Mouse (Mus musculus) T-helper 1 cell (primary cell): ENCODE data around the gene Otx1.

Experiments used
- in situ Hi-C: fragments of 300-600 bp; cut with MboI, MseI; formaldehyde crosslinking; loops from one replicate; pipeline ENCODE4 v1.15.1; 2025; ENCODE audit warnings: high pct_unique_total_duplicates

Gene Otx1

DNA sequence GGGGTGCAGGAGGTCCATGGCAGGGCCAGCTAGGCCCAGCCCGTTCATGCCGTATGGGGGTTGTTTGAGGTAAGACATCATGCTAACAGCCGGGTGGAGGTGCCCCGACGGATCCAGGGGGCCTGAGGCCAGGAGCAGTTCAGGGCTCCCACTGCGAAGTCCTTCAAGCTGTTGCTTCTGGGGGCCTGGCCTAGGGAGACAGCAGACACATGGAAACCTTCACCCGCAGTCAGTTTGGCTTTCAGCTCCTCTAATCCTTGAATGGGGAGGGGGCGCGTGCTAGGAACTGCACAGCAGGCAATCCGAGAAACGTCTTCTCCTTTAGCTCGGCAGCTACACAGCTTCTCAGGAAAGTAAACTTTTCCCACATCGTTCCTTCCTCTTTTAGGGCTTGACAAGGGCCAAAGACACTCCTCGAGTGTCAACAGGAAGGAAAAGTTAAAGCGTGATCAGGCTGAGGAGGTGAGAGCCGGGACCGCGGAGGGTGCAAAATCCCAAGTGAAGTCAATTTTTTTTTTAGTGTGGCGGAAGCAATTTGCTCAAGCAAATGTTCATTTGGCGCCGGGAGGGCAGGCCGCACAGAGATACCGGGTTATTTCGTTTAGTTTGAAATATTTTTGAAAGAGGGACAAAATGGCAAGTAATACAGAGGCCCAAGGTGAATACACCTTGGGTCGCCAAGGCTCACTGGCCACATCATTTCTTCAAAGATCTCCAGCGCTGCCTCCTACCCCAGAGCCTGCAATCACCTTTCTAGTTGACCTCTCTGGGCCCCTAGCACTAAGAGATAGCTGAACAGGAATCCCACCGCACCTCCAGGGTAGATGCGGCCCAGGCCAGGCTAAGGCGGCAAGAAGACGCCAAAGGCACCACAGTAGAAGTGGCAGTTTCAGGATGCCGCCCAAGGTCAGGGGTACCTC is 3.0 kb downstream of the Otx1 start:
- in situ Hi-C loops = loop anchor here (5.0 to 25.0 kb wide), 2 partner anchors 853 to 1037 kb away; no protein-coding TSS in a partner anchor

DNA sequence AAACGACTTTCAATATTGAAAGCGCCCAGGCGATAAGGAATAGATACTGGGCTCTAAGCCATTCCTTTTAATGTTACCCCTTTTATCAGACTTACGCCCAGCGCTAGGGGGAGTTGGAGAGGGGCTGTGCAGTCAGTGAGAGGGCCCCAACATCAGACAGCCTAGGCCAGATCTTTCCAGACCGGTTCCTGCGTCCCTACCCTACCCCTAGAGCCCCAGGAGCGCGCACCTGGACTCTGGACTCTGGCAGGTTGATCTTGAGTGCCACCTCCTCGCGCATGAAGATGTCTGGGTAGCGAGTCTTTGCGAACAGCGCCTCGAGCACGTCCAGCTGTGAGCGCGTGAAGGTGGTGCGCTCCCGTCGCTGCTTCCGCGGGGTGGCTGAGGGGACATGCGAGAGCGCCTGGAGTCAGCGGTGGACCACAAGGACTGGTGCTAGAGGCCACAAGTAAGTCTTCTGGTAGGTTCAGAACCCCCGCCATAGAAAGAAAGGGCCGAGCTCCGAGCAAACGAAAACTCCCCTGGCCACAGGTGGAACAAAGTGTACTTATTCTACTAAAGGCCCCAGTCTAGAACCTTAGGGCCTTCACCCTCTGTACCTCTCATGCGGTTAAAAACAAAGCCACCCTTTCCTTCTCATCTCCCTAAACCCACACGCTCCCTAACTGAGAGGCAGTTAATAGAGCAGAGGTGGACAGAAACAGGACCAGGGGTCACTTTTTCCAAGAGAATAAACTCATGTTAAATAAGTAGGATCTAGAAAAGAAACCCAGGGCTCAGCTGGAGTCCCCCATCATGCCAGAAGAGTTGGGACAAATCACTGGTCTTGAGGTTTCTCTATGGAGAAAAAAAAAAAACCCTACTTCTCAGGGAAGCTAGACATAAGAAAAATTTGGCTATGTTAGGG is 4.3 kb downstream of the Otx1 start:
- in situ Hi-C loops = loop anchor here (5.0 to 25.0 kb wide), 2 partner anchors 854 to 1036 kb away; no protein-coding TSS in a partner anchor

DNA sequence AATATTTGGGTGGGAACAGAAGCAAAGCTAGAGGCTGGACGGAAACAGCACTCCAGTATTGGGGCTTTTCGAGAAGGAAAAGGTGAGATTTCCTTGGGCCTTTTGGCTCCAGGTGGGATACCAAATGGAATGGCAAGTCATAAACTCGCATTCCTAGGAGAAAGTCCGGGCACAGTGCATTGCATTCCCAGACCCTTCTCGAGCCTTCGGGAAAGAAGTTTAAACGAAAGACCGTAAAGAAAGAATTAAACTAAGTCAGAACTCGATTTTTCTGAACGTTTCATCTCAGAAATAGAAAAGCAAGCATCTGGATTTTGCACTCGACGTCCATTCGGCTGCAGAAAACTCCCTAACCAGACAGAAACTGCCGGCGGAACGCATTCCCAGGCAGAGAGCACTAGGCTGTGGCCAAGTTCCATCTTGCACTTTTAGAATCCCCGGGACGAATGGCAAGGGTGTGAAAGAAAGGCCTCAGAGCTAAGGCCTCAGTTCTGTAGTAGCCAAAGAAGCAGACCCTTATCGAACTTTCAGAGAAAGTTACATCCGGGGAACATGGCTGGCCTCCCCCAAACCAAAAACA is 5.0 kb downstream of the Otx1 start:
- in situ Hi-C loops = loop anchor here (5.0 to 25.0 kb wide), 2 partner anchors 855 to 1035 kb away; no protein-coding TSS in a partner anchor

DNA sequence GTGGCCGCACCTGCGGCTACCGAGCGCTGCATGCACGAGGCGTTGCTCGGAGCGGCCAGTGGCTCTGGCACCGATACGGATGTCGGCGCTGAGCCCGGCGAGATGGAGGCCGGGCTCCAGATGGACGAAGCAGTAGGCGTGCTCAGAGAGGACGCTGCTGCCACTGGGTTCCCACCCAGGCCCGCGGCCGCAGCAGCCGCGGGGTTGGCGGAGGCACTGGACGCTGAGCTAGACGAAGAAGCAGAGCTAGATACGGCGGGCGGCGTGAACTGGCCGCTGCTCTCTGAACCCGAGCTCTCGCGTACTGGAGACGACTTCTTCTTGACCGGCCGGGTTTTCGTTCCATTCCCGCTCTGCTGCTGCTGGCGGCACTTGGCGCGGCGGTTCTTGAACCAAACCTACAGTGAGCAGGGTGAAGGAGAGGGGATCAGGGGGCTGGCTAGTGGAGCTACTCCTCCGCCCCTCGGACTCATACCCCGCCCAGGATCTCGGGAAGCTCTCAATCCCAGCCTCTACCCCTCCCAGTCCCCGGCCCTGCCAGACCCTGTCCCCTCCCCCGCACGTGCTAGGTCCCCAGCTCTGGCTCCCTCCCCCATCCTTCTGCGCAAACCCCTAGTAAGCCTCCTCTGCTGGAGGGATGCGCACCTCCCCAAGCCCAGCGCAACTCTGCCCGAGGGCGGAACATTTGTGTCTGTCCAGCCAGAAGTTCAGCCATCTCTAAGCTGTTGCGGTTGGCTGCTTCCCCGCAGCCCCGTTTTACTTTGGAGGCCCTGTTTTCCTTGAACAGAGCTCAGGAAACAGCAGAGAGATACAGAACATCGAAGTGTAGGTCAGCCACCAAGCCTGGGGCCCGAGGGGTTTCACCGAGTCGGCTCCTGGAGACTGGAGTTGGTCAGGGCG is 5.8 kb downstream of the Otx1 start:
- in situ Hi-C loops = loop anchor here (5.0 to 25.0 kb wide), 2 partner anchors 855 to 1035 kb away; no protein-coding TSS in a partner anchor

GRCm38 (mm10) chr11:21996325-21996647 is 6.4 kb downstream of the Otx1 start:
- in situ Hi-C loops = loop anchor here (5.0 to 25.0 kb wide), 2 partner anchors 856 to 1034 kb away; no protein-coding TSS in a partner anchor

- in situ Hi-C loops = loop anchor here (5.0 to 25.0 kb wide), 2 partner anchors 857 to 1033 kb away; no protein-coding TSS in a partner anchor
Measured at GRCm38 (mm10) chr11:21995534-21996324, 7.0 kb downstream of the Otx1 start.

DNA sequence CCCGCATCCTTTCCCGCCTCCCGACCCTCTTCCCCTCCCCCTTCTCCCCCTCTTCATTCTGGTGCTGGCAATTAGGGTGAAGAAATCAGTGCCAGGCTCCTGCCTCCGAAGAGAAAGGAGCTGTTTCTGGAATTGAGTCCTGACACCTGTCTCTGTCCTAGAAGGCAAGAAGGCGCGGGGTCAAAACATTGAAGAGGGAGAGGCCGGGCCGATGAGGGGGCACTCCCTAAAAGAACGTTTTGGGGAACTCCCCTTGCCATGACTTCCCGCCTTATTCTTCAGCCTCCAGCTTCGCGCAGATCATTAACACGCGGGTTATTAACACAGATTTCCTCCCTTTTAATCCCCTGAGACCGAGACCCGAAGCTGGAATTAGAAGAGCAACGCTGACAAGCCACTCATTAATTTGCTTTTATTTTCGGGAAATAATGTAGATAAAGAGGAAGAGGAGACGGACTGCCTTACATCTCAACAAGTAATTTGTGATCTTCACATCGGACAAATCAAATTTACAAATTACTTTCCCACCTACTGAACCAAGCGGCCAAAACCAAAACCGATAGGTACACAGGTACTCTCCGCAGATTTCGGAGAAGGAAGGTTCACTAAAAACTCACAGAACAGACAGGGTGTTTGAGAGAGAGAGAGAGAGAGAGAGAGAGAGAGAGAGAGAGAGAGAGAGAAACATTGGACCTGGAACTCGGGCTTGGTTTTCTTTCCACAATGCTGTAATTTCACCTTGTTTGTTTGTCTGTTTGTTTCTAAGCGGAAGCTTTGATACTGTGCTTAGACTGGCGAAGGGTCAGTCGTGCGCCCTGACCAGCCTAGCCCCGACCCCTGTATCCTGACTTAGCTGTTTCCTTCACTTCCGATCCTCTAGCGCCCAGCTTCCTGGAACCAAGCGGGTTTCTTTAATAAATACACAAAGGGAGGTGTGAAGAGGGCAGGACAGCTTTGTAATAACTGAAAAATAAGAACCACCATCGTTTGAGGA is 8.0 kb downstream of the Otx1 start:
- in situ Hi-C loops = loop anchor here (5.0 to 25.0 kb wide), 2 partner anchors 858 to 1032 kb away; no protein-coding TSS in a partner anchor

DNA sequence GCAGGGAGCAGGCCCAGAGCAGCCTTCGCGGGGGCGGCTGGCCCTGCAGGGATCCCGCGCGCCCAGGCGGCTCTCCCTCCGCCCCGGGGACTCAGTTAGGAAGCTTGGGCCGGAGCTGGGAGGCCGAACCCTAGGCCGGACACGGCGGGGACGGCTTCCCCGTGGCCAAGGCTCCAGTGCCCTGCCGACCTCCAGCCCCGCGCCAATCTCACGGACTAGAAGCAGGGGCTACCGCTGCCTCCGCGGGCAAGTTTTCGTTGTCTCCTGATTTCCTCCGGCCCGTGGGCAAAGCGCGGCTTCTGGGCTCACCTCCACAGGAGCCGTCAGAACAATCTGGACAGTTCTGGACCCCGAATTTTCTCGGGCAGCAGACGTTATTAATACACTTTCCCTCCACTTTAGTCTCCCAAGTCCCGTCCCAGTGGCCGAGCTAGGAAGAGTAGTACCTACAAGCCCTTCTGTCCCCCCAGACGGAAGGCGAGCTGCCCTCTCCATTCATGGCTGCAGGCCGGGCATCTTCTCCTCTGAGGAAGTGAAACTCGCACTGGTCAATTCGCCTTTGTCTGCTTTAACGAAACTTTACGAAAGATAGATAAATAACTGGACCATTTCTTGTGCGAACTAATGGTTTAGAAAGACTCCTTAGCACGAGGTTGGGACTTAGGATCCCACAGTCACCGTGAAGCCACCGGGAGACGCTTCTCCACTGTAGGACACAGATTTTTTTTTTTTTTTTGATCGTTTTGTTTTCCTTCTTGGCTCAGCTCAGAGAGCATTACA is 8.9 kb downstream of the Otx1 start:
- in situ Hi-C loops = loop anchor here (25.0 kb wide), 1 partner anchor 1031 kb away; no protein-coding TSS in a partner anchor

GRCm38 (mm10) chr11:21992761-21993596 is 9.7 kb downstream of the Otx1 start:
- in situ Hi-C loops = loop anchor here (25.0 kb wide), 1 partner anchor 1031 kb away; no protein-coding TSS in a partner anchor

DNA sequence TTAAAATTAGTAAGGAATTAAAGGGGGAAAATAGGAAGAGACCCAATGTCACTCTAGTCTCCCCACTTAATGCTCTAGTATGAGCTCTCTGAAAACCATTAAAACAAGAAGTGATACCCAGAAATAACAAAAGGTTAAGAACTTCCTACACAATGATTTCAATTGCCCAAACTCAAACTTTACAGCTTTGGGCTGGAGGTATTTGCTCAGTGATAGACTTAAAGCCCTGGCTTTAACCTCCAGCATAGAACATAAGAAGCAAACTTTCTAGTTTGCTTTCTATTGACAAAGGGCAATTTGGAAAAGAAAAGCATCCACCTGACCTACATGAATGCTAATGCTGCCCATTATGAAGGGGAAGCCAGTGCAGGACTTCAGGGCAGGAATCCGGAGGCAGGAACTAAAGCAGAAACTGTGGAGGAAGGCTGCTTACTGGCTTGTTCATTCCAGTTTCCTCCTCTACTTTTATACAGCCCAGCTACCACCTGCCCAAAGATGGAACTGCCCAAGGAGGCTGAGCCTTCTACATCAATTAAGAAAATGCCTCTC is 14.2 kb downstream of the Otx1 start:
- in situ Hi-C loops = loop anchor here (10.0 to 25.0 kb wide), 2 partner anchors 216 to 1026 kb away; no protein-coding TSS in a partner anchor

- in situ Hi-C loops = loop anchor here (10.0 to 25.0 kb wide), 2 partner anchors 220 to 1023 kb away; no protein-coding TSS in a partner anchor
Measured at GRCm38 (mm10) chr11:21985118-21985517, 17.6 kb downstream of the Otx1 start.

GRCm38 (mm10) chr11:21974005-21974531 is 28.6 kb downstream of the Otx1 start:
- in situ Hi-C loops = loop anchor here (10.0 kb wide), 1 partner anchor 299 kb away; no protein-coding TSS in a partner anchor

DNA sequence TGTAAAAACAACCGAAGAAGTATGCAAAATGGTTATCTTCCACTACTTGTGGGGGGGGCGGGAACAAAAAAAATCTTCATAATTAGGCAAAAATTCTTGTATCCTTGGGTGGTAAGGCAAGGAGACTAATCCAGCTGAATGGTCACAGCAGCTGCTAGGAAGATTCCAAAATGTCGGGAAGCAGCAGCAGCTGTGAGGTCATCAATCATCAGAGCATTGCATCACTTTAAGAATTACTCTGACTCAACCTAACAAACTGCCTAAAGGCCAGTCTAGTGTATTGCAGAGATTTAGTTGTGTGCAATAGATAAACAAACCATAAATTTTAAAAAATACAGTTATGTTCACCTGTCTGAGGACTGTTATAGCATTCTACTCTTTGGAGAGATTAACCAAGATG is 29.1 kb downstream of the Otx1 start:
- in situ Hi-C loops = loop anchor here (10.0 kb wide), 1 partner anchor 299 kb away; no protein-coding TSS in a partner anchor

DNA sequence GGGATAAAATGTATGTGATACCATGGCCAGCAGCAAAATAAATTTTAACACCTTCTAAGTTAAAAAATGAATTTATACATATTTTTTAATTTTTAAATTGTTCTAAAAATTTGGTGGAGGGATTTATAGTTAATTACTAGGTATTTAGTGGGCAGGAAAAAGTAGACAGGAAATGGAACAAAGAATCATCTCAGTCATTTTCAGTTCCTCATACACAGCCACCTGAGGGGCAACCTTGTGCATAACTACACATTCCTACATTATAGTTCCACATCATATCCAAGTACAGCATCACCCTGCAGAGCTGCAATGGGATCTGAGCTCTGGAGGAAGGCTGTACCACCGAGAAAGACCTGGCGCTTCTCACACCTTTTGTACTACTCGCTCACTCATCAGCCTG is 33.8 kb downstream of the Otx1 start:
- in situ Hi-C loops = no loop called here

DNA sequence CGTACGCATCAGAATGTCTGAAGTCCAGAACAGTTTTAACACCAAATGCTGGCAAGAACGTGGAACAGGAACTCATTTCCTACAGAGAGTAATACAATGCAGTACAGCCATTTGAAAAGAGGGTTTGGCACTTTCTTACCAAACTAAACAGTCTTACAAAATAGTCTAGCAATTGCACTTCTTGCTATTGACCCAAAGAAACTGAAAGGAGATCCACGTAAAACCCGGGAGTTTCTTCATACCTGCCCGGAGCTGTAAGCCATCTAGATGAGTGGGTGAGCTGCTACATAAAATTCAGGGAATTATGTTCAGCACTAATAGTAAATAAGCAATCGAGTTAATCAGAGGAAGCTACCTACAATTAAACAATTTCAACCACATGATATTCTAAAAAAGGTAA is 47.5 kb downstream of the Otx1 start:
- in situ Hi-C loops = no loop called here
